Mouse (Mus musculus) spleen, adult 2 months (tissue): Measurements from ENCODE around the gene Prdm12.

Experiments
- CTCF ChIP-seq: fragments of 200-500 bp; IDR thresholded peaks from 2 replicates; pipeline ENCODE4 v1.5.1; 2011; ENCODE audit warnings: mild to moderate bottlenecking, inconsistent platforms; ENCODE audit not compliant: insufficient read depth, insufficient read length, insufficient replicate concordance; ENCODE audit errors: extremely low read depth
- POLR2A ChIP-seq: fragments of 200-500 bp; IDR thresholded peaks from 2 replicates; pipeline ENCODE4 v1.6.1; 2011; ENCODE audit warnings: low read depth, low read length, inconsistent platforms

DNA sequence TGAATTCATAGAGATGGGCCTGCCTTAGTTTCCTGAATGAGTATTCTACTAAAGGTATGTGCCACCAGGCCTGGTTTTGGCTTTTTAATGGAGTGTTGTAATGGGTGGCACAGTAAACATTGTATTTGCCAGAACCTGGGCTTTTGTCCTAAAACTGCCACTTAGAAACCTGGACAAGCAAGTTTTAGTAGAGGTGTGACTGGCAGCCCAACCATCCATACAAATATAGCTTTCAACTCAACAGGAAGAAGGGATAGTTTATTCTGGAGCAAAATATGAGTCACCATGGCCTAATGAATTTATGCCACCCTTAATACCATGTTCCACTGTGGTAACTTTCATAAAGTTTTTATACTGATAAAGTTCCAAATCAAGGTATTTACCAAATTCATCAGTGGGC lies 63.4 kb downstream of the Prdm12 start:
- TF ChIP-seq POLR2A (no peak), CTCF (no peak)
